Mouse (Mus musculus): Measurements from ENCODE around the gene Tmtc2.
A peak's percentile ranks its signal among the peaks of the same experiment; 100 is the strongest.

The Tmtc2 gene

GRCm38 (mm10) chr10:105573908-105574694 lies at the start of gene Tmtc2:
Gene Tmtc2, minus strand, starts transcription at chr10:105574451.
- peak; percentile 87 to 89 for DNase-seq

- DNase-seq: no peak
Measured at GRCm38 (mm10) chr10:105612117-105612516, 37.9 kb upstream of the Tmtc2 start.

- no peak for DNase-seq
Measured at GRCm38 (mm10) chr10:105598826-105599225, 24.6 kb upstream of the Tmtc2 start.

- no peak for DNase-seq
Measured at GRCm38 (mm10) chr10:105597226-105597625, 23.0 kb upstream of the Tmtc2 start.

- peak; percentile 67 to 80 for DNase-seq
Measured at GRCm38 (mm10) chr10:105595480-105596102, 21.3 kb upstream of the Tmtc2 start.

GRCm38 (mm10) chr10:105588141-105588540 lies 13.9 kb upstream of the Tmtc2 start:
- no peak for DNase-seq

- no peak for DNase-seq
Measured at GRCm38 (mm10) chr10:105579318-105579717, 5.1 kb upstream of the Tmtc2 start.

GRCm38 (mm10) chr10:105578291-105578845 lies 4.1 kb upstream of the Tmtc2 start:
- peak; percentile 49 to 70 for DNase-seq

- DNase-seq: peak; percentile 97 to 98
Measured at GRCm38 (mm10) chr10:105574695-105575660, 727 bp upstream of the Tmtc2 start.

- DNase-seq: peak; percentile 60 to 61
Measured at GRCm38 (mm10) chr10:105573306-105573907, 844 bp downstream of the Tmtc2 start.

- DNase-seq: no peak
Measured at GRCm38 (mm10) chr10:105572829-105573228, 1.4 kb downstream of the Tmtc2 start.

- DNase-seq: no peak
Measured at GRCm38 (mm10) chr10:105572301-105572700, 1.9 kb downstream of the Tmtc2 start.

GRCm38 (mm10) chr10:105571831-105572230 lies 2.4 kb downstream of the Tmtc2 start:
- DNase-seq: no peak

GRCm38 (mm10) chr10:105571019-105571418 lies 3.2 kb downstream of the Tmtc2 start:
- no peak for DNase-seq

- DNase-seq: no peak
Measured at GRCm38 (mm10) chr10:105569573-105569972, 4.7 kb downstream of the Tmtc2 start.

- peak; percentile 39 to 57 for DNase-seq
Measured at GRCm38 (mm10) chr10:105567825-105568531, 6.3 kb downstream of the Tmtc2 start.

GRCm38 (mm10) chr10:105561548-105561947 lies 12.7 kb downstream of the Tmtc2 start:
- DNase-seq: no peak

GRCm38 (mm10) chr10:105557581-105557980 lies 16.7 kb downstream of the Tmtc2 start:
- DNase-seq: no peak

GRCm38 (mm10) chr10:105556890-105557572 lies 17.2 kb downstream of the Tmtc2 start:
- no peak for DNase-seq

- no peak for DNase-seq
Measured at GRCm38 (mm10) chr10:105554153-105554552, 20.1 kb downstream of the Tmtc2 start.

GRCm38 (mm10) chr10:105548040-105548439 lies 26.2 kb downstream of the Tmtc2 start:
- no peak for DNase-seq
